15 mouse cellular contexts compared by ENCODE assay signal in genomic region chr10:43164406-43164805, GRCm38 (mm10). TPM values are rescaled to one million over a fixed set of nuclear protein-coding genes. Genes with fewer than 3 reads are reported as not detected.
"Had no signal": no experiment of that assay in that cellular context is flagged by ENCODE, and none has a peak within 500 bp of the region (broad histone marks: within the 10 kb centered on the region; RNA-seq: fewer than 3 reads in every experiment).

No protein-coding gene starts in this region.

- DNase-seq: kidney, postnatal 10 days; kidney, postnatal 36 days; layer of hippocampus, adult 9-11 months; liver; lung, adult 18-20 months; lung, postnatal 10 days; lung, postnatal 36 days; retina, postnatal 1 day; thymus, adult 18-20 months; thymus, postnatal 36 days had no signal

RNA-seq across cellular contexts. Expression of gene Sobp, which starts 9.9 kb away (rescaled TPM):
- total RNA-seq: monocyte, adult 5-6 weeks; neutrophil, adult 5-6 weeks had no signal

RNA-seq across cellular contexts. Expression of gene 9030612E09Rik, which starts 10.1 kb away (rescaled TPM):
- total RNA-seq: monocyte, adult 5-6 weeks; neutrophil, adult 5-6 weeks had no signal
- polyA plus RNA-seq: liver, embryonic 12.5 days; liver, embryonic 15.5 days; spleen, adult 2 months had no signal
